Mouse (Mus musculus): Measurements from ENCODE around the gene Ebf3. TPM values are rescaled to one million over a fixed set of nuclear protein-coding genes. Genes with fewer than 3 reads are reported as not detected.

Gene Ebf3
- 1 to 10 TPM; 8.7 to 9.7 TPM for total RNA-seq (2021)
- long read RNA-seq, experiment 1, partial matches to known transcripts = 1 of 1 reads
- long read RNA-seq, experiment 1, other reads (novel, unspliced or antisense) = 0 of 1 reads
- long read RNA-seq, experiment 2, partial matches to known transcripts = 2 of 3 reads
- long read RNA-seq, experiment 2, other reads (novel, unspliced or antisense) = 1 of 3 reads

- peak; percentile 37 to 65 for DNase-seq (ENCODE audit: low spot score in 2 of 2)
These were observed at the start of gene Ebf3 for GRCm38 (mm10) chr7:137313904-137314691. Gene Ebf3, minus strand, starts transcription at chr7:137314445.

- DNase-seq (ENCODE audit: low spot score in 2 of 2) = no peak
These were observed 32.6 kb upstream of the Ebf3 start for GRCm38 (mm10) chr7:137346860-137347259.

GRCm38 (mm10) chr7:137346068-137346467 lies 31.8 kb upstream of the Ebf3 start:
- no peak for DNase-seq (ENCODE audit: low spot score in 2 of 2)

- no peak for DNase-seq (ENCODE audit: low spot score in 2 of 2)
These were observed 19.7 kb upstream of the Ebf3 start for GRCm38 (mm10) chr7:137333951-137334350.

GRCm38 (mm10) chr7:137322926-137323325 lies 8.7 kb upstream of the Ebf3 start:
- DNase-seq (ENCODE audit: low spot score in 2 of 2) = no peak

GRCm38 (mm10) chr7:137321961-137322784 lies 7.9 kb upstream of the Ebf3 start:
- no peak for DNase-seq (ENCODE audit: low spot score in 2 of 2)

- DNase-seq (ENCODE audit: low spot score in 2 of 2) = no peak
These were observed 7.0 kb upstream of the Ebf3 start for GRCm38 (mm10) chr7:137321141-137321813.

- no peak for DNase-seq (ENCODE audit: low spot score in 2 of 2)
These were observed 6.1 kb upstream of the Ebf3 start for GRCm38 (mm10) chr7:137320320-137320719.

GRCm38 (mm10) chr7:137318924-137319885 lies 5.0 kb upstream of the Ebf3 start:
- no peak for DNase-seq (ENCODE audit: low spot score in 2 of 2)

GRCm38 (mm10) chr7:137318383-137318775 lies 4.1 kb upstream of the Ebf3 start:
- no peak for DNase-seq (ENCODE audit: low spot score in 2 of 2)

- no peak for DNase-seq (ENCODE audit: low spot score in 2 of 2)
These were observed 3.6 kb upstream of the Ebf3 start for GRCm38 (mm10) chr7:137317659-137318382.

GRCm38 (mm10) chr7:137316926-137317658 lies 2.8 kb upstream of the Ebf3 start:
- no peak for DNase-seq (ENCODE audit: low spot score in 2 of 2)

- DNase-seq (ENCODE audit: low spot score in 2 of 2) = no peak
These were observed 2.1 kb upstream of the Ebf3 start for GRCm38 (mm10) chr7:137316181-137316925.

GRCm38 (mm10) chr7:137315544-137315940 lies 1.3 kb upstream of the Ebf3 start:
- no peak for DNase-seq (ENCODE audit: low spot score in 2 of 2)

GRCm38 (mm10) chr7:137314710-137315543 lies 682 bp upstream of the Ebf3 start:
- DNase-seq (ENCODE audit: low spot score in 2 of 2) = no peak

GRCm38 (mm10) chr7:137313183-137313903 lies 902 bp downstream of the Ebf3 start:
- DNase-seq (ENCODE audit: low spot score in 2 of 2) = no peak

GRCm38 (mm10) chr7:137312933-137313182 lies 1.4 kb downstream of the Ebf3 start:
- no peak for DNase-seq (ENCODE audit: low spot score in 2 of 2)
